Mouse (Mus musculus): ENCODE measurements around the gene Mcf2l. TPM values are rescaled to one million over a fixed set of nuclear protein-coding genes. Genes with fewer than 3 reads are reported as not detected.

Gene Mcf2l
- total RNA-seq, 2 experiments from 2014 or later = 21.3 to 32.8 TPM

DNA sequence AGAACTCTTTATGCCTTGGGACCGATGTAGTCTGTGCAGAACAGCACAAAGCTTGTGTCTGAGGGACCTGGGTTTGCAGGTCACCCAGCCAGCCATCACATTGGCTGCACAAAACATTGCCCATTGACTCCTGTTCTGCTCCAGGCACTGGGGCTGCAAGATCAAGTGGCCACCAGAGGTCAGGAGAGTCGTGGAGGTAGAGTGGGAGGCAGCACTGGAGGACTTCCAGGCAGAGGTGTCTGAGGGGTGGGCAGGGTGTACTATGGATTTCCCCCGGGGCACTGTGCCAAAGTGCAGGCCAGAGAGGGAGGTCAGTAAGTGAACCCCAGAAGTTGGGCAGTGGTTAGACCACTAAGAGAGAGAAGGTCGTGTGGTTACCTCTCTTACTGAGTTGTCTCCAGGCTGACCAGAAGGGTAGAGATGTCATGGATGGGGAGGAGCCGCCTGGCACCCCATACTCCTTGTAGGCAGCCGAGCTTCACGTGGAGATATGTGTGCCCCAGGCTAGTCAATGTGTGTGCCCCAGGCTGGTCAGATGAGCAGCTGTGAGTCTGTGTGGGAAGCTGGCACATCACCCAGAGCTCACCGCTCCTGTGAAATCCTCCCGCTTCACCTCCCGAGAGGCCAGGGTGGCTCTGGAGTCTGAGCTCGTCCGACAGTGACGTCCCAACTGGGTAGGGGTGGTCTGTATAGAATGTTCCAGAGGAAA is 115.3 kb downstream of the Mcf2l start:
- peak; percentile 27 for DNase-seq (ENCODE audit: low spot score)

DNA sequence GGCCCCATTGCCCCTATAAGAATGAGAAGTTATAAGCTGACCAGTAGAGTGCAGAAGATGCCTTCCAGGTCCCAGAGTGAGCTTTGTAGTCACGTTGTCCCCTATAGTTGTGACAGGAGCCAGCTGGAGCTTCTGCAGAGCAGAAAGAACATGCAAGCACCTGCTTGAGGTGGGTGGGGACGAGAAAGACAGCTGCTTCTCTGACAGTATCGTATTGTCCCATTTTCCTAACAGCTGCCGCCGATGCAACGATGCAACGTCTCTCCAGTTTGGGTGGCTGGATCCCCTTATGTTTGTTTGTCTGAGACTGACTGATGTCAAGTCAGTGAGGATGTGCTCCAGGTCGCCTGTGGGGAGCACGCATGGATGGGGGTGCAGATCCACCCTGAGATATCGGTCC is 117.8 kb downstream of the Mcf2l start:
- no peak for DNase-seq (ENCODE audit: low spot score)

DNA sequence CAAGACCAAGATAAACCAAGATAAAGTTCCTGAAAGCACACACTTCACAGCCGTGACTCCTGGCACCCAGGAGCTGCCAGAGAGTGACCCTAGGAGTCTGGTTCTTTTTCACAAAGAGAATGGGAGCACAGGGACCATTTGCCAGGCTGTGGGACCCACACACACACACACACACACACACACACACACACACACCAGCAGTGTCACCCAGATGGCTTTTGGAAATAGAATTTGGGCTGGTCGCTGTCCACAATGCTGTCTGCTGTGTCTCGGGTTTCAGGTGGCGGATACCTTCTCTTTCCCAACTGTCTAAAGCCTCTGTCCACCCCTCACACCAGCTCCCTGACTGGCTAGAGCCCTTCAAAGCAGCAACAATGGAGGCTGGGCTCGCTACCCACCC is 120.9 kb downstream of the Mcf2l start:
- no peak for DNase-seq (ENCODE audit: low spot score)

DNA sequence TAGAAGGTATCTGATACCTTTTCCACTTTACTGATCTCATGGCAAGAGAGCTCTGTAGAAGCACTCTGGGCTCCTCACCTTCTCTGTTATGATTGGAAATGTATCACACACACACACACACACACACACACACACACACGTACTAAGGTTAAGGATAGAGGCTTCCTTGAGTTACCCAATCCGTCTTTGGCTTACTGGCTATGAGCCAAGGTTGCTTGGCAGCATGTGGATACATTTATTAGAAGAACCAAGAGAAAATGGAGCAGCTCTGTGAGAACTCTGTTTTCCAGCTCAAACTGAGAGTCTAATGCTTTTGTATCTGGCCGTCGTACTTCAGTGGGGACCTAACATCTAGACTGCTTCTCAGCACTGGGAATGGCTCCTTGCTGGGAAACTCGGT is 121.9 kb downstream of the Mcf2l start:
- no peak for DNase-seq (ENCODE audit: low spot score)

DNA sequence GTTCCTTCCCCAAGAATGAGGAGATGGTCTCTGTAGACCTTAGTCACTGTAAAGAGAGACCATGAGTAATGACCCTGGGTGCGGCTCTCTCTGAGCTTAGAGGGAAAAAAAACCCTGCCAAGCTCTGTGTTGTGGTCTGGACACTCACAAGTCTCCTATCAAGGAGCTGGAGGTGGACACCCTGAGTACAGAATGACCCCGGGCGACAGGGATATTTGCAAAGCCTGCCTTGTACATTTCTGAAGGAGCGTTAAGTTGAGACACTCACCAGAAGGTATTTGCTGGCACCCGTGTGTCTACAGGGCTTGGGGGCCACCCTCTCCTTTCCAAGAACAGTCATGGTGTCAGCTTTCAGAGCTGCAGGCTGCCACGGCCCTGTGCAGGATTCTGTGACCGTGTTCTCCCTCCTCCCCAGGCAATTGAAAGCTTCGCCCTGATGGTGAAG is 123.2 kb downstream of the Mcf2l start:
- peak; percentile 59 for DNase-seq (ENCODE audit: low spot score)

DNA sequence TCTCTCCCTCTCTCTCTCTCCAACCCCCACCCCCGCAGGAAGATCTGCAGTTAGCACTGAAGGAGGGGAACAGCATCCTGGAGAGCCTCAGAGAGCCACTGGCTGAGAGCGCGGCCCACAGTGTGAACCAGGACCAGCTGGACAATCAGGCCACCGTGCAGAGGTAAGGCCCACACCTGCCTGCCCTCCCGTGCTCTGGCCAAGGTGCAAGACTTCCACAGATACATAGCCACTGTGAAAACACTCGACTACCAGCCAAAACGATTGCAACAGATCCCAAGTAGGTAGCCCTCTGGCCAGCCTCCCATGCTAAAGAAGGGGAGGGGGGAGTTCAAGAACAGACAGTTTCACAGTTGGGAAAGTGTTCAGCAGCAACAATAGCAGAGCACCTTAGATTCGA is 124.7 kb downstream of the Mcf2l start:
- no peak for DNase-seq (ENCODE audit: low spot score)

DNA sequence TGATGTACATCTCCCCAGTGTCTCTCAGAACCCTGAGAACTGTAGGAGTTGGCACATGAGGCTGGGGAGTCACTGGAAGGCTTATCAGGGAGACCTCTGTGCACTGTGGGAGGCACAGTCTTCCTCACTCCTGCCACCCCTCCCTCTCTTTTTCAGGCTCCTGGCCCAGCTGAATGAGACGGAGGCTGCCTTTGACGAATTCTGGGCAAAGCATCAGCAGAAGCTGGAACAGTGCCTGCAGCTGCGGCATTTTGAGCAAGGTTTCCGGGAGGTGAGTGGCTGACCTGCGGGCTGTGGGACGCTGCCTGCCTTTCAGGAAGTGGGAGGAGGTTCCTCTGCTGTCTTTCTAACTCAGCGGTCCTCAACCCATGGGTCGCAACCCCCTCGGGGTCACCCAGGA is 126.2 kb downstream of the Mcf2l start:
- DNase-seq (ENCODE audit: low spot score) = no peak

DNA sequence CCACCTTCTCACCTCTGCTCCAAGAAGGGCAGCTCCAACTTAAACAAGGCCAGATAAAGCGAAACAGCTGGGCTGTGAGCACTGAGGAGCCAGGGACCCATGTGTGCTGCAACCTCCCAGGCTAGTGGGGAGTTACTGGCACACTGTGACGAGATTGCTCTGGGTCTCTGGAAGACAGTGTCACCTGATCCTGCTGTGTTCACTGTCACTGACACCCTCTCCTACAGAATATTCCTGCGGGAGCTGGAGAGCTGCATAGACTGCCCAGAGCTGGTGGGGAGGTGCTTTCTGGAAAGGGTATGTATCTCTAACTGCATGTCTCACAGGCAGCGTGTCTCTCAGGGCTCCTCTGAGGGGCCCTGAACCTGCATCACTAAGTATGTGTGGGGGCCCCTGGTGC is 133.9 kb downstream of the Mcf2l start:
- no peak for DNase-seq (ENCODE audit: low spot score)

DNA sequence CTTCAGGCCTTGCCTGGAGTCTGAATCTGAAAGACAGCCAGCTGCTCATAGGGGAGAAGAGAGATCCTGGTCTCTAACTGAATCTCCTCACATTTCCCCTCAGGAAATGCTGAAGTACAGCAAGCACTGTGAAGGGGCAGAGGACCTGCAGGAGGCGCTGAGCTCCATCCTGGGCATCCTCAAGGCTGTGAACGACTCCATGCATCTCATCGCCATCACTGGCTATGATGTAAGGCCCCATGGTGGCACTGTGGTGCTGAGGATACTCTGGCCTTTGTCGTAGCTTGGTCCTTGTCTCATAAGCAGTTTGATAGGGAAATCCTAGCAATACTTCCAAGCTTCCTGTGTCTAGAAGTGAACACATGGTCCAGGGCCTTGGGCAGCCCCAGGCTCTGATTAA is 136.7 kb downstream of the Mcf2l start:
- no peak for DNase-seq (ENCODE audit: low spot score)

DNA sequence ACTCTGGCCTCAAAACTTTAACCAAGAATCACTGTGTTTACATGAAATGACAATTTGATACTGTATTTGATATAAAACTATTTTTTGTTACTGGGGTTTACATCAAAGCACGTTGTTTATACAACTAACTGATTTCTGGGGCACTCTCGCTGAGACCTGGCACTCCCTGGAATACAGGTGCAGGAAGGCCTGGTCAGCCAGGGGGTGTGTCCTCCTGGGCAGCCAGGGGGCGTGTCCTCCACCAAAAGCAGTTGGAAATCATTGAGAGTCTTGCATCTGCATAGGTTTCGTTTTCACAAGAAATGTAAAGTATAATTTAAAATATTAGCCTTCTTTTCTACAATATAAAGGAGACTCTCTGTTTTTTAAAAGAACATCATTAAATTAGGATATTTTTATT is 146.0 kb downstream of the Mcf2l start:
- no peak for DNase-seq (ENCODE audit: low spot score)

DNA sequence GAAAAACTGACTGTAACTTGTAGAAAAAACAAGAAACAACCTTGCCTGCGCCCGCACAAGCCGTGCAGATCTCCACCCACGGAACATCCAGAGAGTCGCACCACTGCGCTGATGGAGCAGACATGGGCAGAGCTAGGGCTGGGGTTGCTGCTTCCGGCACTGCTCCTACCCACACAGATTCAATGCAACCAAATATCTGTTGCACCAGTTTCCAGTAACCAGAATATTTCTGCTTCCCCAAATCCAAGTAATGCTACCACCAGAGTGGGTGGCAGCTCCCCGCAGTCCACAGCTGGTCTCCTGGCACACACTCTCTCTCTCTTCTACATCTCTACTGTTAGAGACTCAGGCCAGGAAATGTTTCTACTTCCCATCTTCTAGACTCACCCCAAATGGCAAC is 148.2 kb downstream of the Mcf2l start:
- DNase-seq (ENCODE audit: low spot score) = no peak

DNA sequence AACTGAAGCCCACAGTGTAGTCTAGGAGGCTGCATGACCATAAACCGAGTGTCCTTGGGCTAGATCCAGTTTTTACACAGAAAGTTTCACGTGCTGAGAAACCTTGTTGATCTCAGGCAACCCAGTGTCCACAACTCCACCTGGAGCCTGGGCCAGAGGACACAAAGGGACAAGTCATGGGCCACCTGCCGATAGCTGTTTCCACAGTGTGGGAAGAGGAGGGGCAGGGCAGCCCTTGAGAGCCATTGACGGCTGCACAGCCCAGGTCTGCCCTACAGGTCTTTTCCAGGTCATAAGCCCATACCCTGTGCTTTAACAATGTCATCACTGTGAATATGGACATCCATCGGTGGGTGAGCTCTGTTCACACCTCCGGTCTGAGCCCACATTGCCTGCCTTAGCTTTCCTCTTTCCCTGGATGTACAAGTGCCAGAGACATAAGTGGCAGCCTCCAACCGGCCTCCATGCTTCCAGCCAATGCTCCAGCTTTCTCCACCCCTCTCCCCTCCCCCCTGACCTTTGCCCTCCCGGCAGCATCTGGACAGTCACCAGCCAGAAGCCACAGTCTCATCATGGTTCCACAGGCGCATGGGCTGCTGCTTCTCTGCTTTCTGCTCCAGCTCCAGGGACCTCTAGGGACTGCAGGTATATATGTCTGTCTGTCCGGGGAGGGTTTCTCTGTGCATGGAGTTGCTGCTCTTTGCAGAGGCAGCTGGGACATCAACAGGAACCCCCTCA is 152.1 kb downstream of the Mcf2l start, which contains the start of gene F7:
Gene F7, plus strand, starts transcription at position 548 of the 738 bp plus-strand sequence.
- no peak for DNase-seq (ENCODE audit: low spot score)

DNA sequence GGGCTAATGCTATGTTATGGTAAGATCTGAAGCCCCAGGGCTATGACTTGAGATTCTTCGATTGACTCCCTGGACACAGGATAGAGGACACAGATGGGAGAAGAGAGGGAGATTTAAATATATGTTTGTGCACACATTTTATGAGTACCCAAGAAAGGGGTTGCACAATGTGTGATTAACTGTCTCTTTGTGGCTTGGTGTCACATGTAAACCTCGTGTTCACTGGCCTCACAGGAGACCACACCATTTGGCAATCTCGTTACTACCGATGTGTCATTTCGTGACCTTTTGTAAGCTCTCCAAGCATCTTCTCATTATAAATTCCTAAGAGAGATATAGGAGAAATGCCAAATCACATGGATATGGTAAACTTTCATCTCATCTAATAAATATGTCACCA is 154.0 kb downstream of the Mcf2l start:
- DNase-seq (ENCODE audit: low spot score) = no peak

DNA sequence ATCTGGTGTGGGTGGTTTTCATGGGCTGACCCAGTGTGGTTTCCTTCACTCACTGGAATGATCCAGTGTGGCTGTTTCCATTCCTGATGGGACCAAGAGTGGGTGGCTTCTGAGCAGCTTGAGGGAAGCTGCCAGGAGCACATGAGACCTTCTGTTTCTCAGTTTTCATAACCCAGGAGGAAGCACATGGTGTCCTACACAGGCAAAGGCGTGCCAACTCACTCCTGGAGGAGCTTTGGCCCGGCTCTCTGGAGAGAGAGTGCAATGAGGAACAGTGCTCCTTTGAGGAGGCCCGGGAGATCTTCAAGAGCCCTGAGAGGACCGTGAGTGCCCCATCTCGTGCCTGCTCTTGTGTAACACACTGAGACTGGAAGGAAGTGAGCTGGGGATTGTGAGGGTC is 154.9 kb downstream of the Mcf2l start:
- DNase-seq (ENCODE audit: low spot score) = peak; percentile 13

DNA sequence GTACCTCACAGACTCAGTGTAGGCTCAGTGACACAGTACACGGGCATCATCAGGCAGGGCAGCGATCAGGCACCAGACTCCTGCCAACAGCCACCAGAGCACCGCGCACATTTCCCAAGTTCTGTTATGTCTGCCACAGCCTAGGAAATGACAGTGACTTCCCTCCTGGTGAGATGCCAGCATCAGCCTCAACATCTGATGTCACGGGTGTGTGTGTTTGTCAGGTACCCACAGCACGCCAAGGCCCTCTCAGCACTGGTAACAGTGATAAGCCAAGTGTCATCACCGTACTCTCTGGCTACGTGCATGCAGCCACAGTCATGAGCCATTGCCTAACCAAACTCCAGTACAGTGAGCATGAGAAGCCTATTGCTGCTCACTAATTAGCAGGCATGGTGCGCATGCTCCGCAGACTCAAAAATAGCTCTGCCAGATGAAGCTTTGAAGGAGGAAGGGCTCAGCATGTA is 162.8 kb downstream of the Mcf2l start:
- no peak for DNase-seq (ENCODE audit: low spot score)

DNA sequence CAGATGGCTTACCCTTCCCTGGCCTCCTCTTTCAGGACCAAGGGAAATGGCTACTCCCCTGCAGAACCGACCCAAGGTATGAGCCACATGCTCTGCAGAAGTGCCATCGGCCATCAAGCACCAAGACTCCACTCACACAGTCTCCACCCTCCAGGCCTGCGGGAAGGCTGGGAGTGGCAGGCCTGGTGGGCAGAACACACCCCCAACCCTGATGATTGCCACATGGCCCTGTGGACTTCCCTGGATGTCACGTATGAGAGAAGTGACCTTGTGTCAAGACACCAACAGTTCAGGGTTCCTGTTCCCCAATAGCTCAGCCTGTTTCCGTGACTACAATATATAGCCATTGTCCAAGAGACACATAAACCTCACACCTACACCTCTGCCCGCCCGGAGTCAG is 163.4 kb downstream of the Mcf2l start, which contains the start of gene F10:
Gene F10, plus strand, starts transcription at position 294 of the 400 bp plus-strand sequence.
- no peak for DNase-seq (ENCODE audit: low spot score)

DNA sequence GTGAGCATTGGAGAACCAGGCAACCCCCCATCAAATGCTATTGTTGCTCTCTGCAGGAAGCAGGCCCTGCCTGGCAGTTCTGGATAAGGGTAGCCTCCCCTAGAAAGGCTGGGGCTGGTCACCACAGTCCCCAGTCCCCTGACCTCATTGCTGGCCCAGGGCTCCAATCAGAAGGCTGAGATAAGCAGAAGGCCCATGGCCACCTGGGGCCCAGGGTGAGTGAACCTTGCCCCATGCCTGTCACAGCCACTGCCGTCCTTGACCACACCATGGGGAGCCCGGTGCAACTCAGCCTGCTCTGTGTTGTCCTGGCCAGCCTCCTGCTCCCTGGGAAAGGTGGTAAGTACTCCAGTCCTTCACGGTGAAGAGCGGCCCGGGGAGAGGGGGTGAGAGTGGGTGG is 164.0 kb downstream of the Mcf2l start:
- DNase-seq (ENCODE audit: low spot score) = no peak

DNA sequence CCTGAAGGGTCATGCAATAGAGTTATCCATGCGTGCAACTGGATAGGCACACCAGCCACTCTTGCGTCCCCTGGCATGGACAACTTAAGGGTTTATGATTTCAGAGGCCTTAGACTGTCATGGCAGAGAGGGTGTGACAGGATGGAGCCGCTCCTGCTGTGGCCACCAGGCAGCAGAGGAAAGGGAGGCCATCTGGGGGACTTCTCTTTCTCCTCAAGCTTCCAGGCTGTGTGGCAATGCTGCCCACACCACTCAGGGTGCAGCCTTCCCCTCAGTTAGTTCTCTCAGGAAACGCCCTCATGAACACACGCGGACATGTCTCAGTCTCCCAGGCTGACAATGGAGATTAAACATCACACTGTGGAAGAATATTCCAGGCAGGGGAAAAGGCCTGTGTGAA is 165.4 kb downstream of the Mcf2l start:
- DNase-seq (ENCODE audit: low spot score) = no peak

DNA sequence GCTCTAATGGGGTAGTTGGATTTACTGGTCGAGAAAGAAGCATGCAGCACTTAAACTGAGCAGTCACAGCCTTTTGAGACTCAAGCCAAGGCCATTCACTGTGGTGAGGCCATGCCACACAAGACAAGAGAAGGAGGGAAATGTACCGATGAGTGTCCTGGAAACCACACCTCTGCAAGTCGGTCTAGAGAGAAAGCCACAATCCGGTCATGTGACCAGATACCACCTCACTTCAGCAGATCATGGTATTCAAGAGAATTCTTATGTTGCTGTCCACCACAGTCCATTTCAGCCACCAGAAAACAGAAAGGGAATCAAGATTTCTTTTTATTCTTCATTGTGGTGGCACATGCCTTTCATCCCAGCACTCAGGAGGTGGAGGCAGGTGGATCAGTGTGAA is 167.9 kb downstream of the Mcf2l start:
- DNase-seq (ENCODE audit: low spot score) = no peak

DNA sequence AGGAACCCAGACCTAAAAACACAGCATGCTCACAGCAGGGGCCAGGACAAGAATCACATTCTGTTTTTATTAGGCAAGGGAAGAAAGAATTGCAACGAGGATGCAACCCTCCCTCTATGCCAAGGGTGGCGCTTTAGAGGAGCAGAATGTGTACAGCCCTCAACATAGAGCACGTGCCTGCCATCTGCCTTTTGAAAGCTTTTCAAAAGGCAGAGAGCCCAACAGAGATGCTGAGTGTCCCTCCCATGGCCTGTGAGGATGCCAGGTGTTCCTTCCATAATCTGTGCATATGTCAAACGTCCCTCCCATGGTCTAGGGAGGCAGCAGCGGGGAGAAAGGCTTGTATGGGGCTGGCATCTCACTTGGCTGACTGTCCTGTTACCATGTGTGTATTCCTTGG is 174.0 kb downstream of the Mcf2l start:
- DNase-seq (ENCODE audit: low spot score) = no peak

DNA sequence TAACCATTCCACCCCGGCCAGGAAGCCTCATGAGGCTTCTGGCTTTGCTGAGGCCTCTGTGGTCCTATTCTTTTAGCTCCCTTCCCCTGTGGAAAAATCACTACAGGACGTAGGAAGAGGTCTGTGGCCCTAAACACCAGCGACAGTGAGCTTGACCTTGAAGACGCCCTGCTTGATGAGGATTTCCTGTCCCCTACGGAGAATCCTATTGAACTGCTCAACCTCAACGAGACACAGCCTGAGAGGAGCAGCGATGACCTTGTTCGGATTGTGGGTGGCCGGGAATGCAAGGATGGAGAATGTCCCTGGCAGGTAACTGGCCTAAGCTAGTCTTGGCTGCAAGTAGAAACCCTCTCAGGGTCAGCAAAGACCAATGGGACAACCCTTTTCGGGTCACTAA is 176.9 kb downstream of the Mcf2l start:
- no peak for DNase-seq (ENCODE audit: low spot score)

DNA sequence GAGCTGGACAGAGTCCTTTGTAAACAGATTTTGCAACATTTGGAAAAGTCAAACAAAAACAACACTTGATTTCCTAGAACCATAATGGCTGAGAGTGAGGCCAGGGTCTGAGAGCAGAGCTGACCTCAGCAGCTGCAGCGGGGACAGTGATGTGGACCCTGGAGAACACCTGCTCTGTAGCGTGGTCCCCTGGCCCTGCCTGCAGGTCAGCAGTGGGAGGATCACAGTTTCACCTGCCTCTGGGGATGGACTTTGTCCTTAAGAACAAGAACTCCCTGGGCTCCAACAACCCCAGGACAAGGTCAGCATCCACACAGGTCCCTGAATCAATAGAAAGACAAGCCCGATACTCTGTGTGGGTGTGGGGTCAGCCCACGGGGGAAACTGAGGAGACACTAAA is 183.7 kb downstream of the Mcf2l start:
- no peak for DNase-seq (ENCODE audit: low spot score)

All from gastrocnemius, adult 18-20 months (tissue).